Mouse (Mus musculus) urinary bladder, postnatal 10 days (tissue): ENCODE measurements around the gene F2r.

Source experiments
- DNase-seq: peaks from one replicate; pipeline ENCODE4 v3.0.0; 2022; ENCODE audit warnings: low spot score

F2r gene

GRCm38 (mm10) chr13:95630747-95631146 is 12.5 kb upstream of the F2r start:
- no peak for DNase-seq

GRCm38 (mm10) chr13:95629751-95630150 is 11.5 kb upstream of the F2r start:
- no peak for DNase-seq

GRCm38 (mm10) chr13:95626696-95627095 is 8.4 kb upstream of the F2r start:
- no peak for DNase-seq

GRCm38 (mm10) chr13:95623042-95623441 is 4.8 kb upstream of the F2r start:
- no peak for DNase-seq

GRCm38 (mm10) chr13:95621563-95621962 is 3.3 kb upstream of the F2r start:
- DNase-seq, result no peak

GRCm38 (mm10) chr13:95618859-95619258 is 572 bp upstream of the F2r start:
- DNase-seq, result no peak

GRCm38 (mm10) chr13:95617671-95618171 is 566 bp downstream of the F2r start:
- DNase-seq, result no peak

GRCm38 (mm10) chr13:95617082-95617670 is 1.1 kb downstream of the F2r start:
- no peak for DNase-seq

- no peak for DNase-seq
Measured at GRCm38 (mm10) chr13:95616512-95616911, 1.8 kb downstream of the F2r start.

GRCm38 (mm10) chr13:95614757-95615156 is 3.5 kb downstream of the F2r start:
- no peak for DNase-seq

- DNase-seq, result no peak
Measured at GRCm38 (mm10) chr13:95612243-95612642, 6.0 kb downstream of the F2r start.

- no peak for DNase-seq
Measured at GRCm38 (mm10) chr13:95611752-95612151, 6.5 kb downstream of the F2r start.

- DNase-seq, result no peak
Measured at GRCm38 (mm10) chr13:95610786-95611562, 7.3 kb downstream of the F2r start.

- no peak for DNase-seq
Measured at GRCm38 (mm10) chr13:95609088-95609420, 9.2 kb downstream of the F2r start.

- no peak for DNase-seq
Measured at GRCm38 (mm10) chr13:95608416-95609087, 9.7 kb downstream of the F2r start.

- DNase-seq, result no peak
Measured at GRCm38 (mm10) chr13:95607019-95607418, 11.3 kb downstream of the F2r start.

GRCm38 (mm10) chr13:95604288-95604687 is 14.0 kb downstream of the F2r start:
- DNase-seq, result no peak

GRCm38 (mm10) chr13:95599833-95600359 is 18.4 kb downstream of the F2r start:
- DNase-seq, result no peak

GRCm38 (mm10) chr13:95598232-95598920 is 19.9 kb downstream of the F2r start:
- no peak for DNase-seq

GRCm38 (mm10) chr13:95597578-95597977 is 20.7 kb downstream of the F2r start:
- DNase-seq, result no peak

- DNase-seq, result no peak
Measured at GRCm38 (mm10) chr13:95596689-95597088, 21.6 kb downstream of the F2r start.

- no peak for DNase-seq
Measured at GRCm38 (mm10) chr13:95595921-95596320, 22.4 kb downstream of the F2r start.
